Mouse (Mus musculus) heart, embryonic 11.5 days (tissue): ENCODE data around the gene Slc25a53. TPM values are rescaled to one million over a fixed set of nuclear protein-coding genes. Genes with fewer than 3 reads are reported as not detected.
A peak's percentile ranks its signal among the peaks of the same experiment; 100 is the strongest.

ENCODE experiments used
- ATAC-seq: fragments of 200-750 bp; cut with Nextera tagmentation; replicated peaks from 2 replicates; pipeline ENCODE4 v1.8.0; 2017; ENCODE audit warnings: moderate library complexity; ENCODE audit not compliant: insufficient number of reproducible peaks, low FRiP score, low TSS enrichment
- H3K27ac ChIP-seq: fragments of 300-500 bp; sonication (generic); 2 replicates; pipeline ENCODE4 v1.5.1; 2014; ENCODE audit warnings: mild to moderate bottlenecking, low read depth, low read length
- H3K27me3 ChIP-seq: fragments of 300-500 bp; sonication (generic); 2 replicates; pipeline ENCODE4 v1.6.1; 2014; ENCODE audit warnings: mild to moderate bottlenecking, low read length, mixed read lengths; ENCODE audit not compliant: control insufficient read depth, insufficient read depth
- H3K36me3 ChIP-seq: fragments of 300-500 bp; sonication (generic); 2 replicates; pipeline ENCODE4 v1.6.1; 2014; ENCODE audit warnings: mild to moderate bottlenecking, low read length, moderate library complexity, mixed read lengths; ENCODE audit not compliant: control insufficient read depth, insufficient read depth
- H3K4me1 ChIP-seq: fragments of 300-500 bp; sonication (generic); 2 replicates; pipeline ENCODE4 v1.6.1; 2014; ENCODE audit warnings: low read length; ENCODE audit not compliant: control insufficient read depth, insufficient read depth
- H3K4me2 ChIP-seq: fragments of 300-500 bp; sonication (generic); 2 replicates; pipeline ENCODE4 v1.6.1; 2014; ENCODE audit warnings: mild to moderate bottlenecking, moderate library complexity
- H3K4me3 ChIP-seq: fragments of 300-500 bp; sonication (generic); 2 replicates; pipeline ENCODE4 v1.5.1; 2014; ENCODE audit warnings: low read depth, low read length
- H3K9ac ChIP-seq: fragments of 300-500 bp; sonication (generic); 2 replicates; pipeline ENCODE4 v1.6.1; 2014; ENCODE audit warnings: mild to moderate bottlenecking, low read depth, low read length, moderate library complexity
- H3K9me3 ChIP-seq: fragments of 300-500 bp; sonication (generic); replicated peaks from 2 replicates; pipeline ENCODE4 v1.6.1; 2016; ENCODE audit warnings: low read length; ENCODE audit not compliant: control insufficient read depth
- WGBS: fragments of 180-500 bp; shearing (Covaris S2); extraction: QIAGEN DNeasy Blood & Tissue Kit; methylation state at CpG from one replicate; pipeline ENCODE4 v1.1.7; 2014; ENCODE audit not compliant: insufficient replicate concordance; 5-methylcytosine and 5-hydroxymethylcytosine counted together
- polyA plus RNA-seq: library from polyadenylated mRNA; unstranded; fragments of >200 nt; fragmentation: Nextera tagmentation; extraction: Ambion mirVana; gene quantifications from 2 replicates; pipeline ENCODE4 v1.2.1, GENCODE M21; 2014

Gene Slc25a53
- polyA plus RNA-seq: 4.9 and 5.5 TPM in 2 replicates

- Histone ChIP-seq H3K9me3 (no peaks in the 10 kb centered on the region), H3K4me3 (peak within 1 kb of the TSS; percentile 49), H3K36me3 (no peaks in the 10 kb centered on the region), H3K27ac (peak within 1 kb of the TSS; percentile 85; the same call in 1 of the 2 replicates), H3K27me3 (no peaks in the 10 kb centered on the region), H3K9ac (peak within 1 kb of the TSS; percentile 76), H3K4me2 (peak within 1 kb of the TSS; percentile 62), H3K4me1 (no peaks in the 10 kb centered on the region)
- whole genome bisulfite sequencing: 25% methylated on average over 30 of the region's 31 CpGs
- peak; percentile 88 for ATAC-seq
Observed at GRCm38 (mm10) chrX:137038000-137038483, at the start of gene Slc25a53. Slc25a53 (minus strand) TSS chrX:137038302.

- Histone ChIP-seq H3K27ac (no peak overlapping the region), H3K9ac (no peak overlapping the region), H3K4me1 (no peaks in the 10 kb centered on the region), H3K4me3 (no peak overlapping the region), H3K9me3 (no peaks in the 10 kb centered on the region), H3K27me3 (no peaks in the 10 kb centered on the region), H3K36me3 (no peaks in the 10 kb centered on the region), H3K4me2 (no peak overlapping the region)
- ATAC-seq: no peak
- 79% methylated on average over 9 of the region's 9 CpGs for WGBS
Observed at GRCm38 (mm10) chrX:137063202-137063601, 25.1 kb upstream of the Slc25a53 start.

GRCm38 (mm10) chrX:137049425-137050225 is 11.5 kb upstream of the Slc25a53 start, which contains the start of gene Fam199x:
Fam199x (plus strand) TSS chrX:137049594.
- Histone ChIP-seq H3K36me3 (no peaks in the 10 kb centered on the region), H3K4me3 (peak within 1 kb of the TSS; percentile 66), H3K27ac (peak within 1 kb of the TSS; percentile 50; the same call in 1 of the 2 replicates), H3K9ac (peak within 1 kb of the TSS; percentile 78), H3K27me3 (no peaks in the 10 kb centered on the region; the same call in 1 of the 2 replicates), H3K4me1 (no peaks in the 10 kb centered on the region), H3K4me2 (peak within 1 kb of the TSS; percentile 69), H3K9me3 (no peaks in the 10 kb centered on the region)
- peak; percentile 90 for ATAC-seq
- WGBS: 12% methylated on average over 52 of the region's 62 CpGs

- peak overlapping the region; percentile 78; the same call in 1 of the 2 replicates for H3K9ac ChIP-seq
- ATAC-seq: no peak; the same call in 1 of the 2 replicates
- no peaks in the 10 kb centered on the region for H3K4me1 ChIP-seq
- 14% methylated on average over 11 of the region's 11 CpGs for WGBS
- no peaks in the 10 kb centered on the region for H3K9me3 ChIP-seq
- peak overlapping the region; percentile 69 for H3K4me2 ChIP-seq
- peak overlapping the region; percentile 66 for H3K4me3 ChIP-seq
- H3K36me3 ChIP-seq: no peaks in the 10 kb centered on the region
- H3K27me3 ChIP-seq: no peaks in the 10 kb centered on the region; the same call in 1 of the 2 replicates
- H3K27ac ChIP-seq: no peak overlapping the region
Observed at GRCm38 (mm10) chrX:137049060-137049424, 10.9 kb upstream of the Slc25a53 start.

GRCm38 (mm10) chrX:137038502-137038901 is 400 bp upstream of the Slc25a53 start:
- 31% methylated on average over 7 of the region's 7 CpGs for WGBS
- no peaks in the 10 kb centered on the region for H3K9me3 ChIP-seq
- peak overlapping the region; percentile 58 for H3K4me2 ChIP-seq
- no peaks in the 10 kb centered on the region for H3K27me3 ChIP-seq
- peak overlapping the region; percentile 85; the same call in 1 of the 2 replicates for H3K27ac ChIP-seq
- no peaks in the 10 kb centered on the region for H3K4me1 ChIP-seq
- no peak for ATAC-seq
- H3K4me3 ChIP-seq: peak overlapping the region; percentile 49
- peak overlapping the region; percentile 76 for H3K9ac ChIP-seq
- H3K36me3 ChIP-seq: no peaks in the 10 kb centered on the region

GRCm38 (mm10) chrX:137037470-137037999 is 567 bp downstream of the Slc25a53 start:
- peak overlapping the region; percentile 49 for H3K4me3 ChIP-seq
- 14% methylated on average over 12 of the region's 12 CpGs for WGBS
- peak overlapping the region; percentile 76 for H3K9ac ChIP-seq
- no peaks in the 10 kb centered on the region for H3K9me3 ChIP-seq
- H3K36me3 ChIP-seq: no peaks in the 10 kb centered on the region
- H3K4me2 ChIP-seq: peak overlapping the region; percentile 62
- H3K4me1 ChIP-seq: no peaks in the 10 kb centered on the region
- no peak for ATAC-seq
- H3K27ac ChIP-seq: no peak overlapping the region
- H3K27me3 ChIP-seq: no peaks in the 10 kb centered on the region

- ATAC-seq: no peak
- 68% methylated on average over 4 of the region's 4 CpGs for WGBS
- Histone ChIP-seq H3K27ac (no peak overlapping the region), H3K9me3 (no peaks in the 10 kb centered on the region), H3K4me1 (no peaks in the 10 kb centered on the region), H3K4me3 (no peak overlapping the region), H3K4me2 (no peak overlapping the region), H3K27me3 (no peaks in the 10 kb centered on the region), H3K9ac (no peak overlapping the region), H3K36me3 (no peaks in the 10 kb centered on the region)
Observed at GRCm38 (mm10) chrX:137034322-137034721, 3.8 kb downstream of the Slc25a53 start.

GRCm38 (mm10) chrX:137031726-137032125 is 6.4 kb downstream of the Slc25a53 start:
- Histone ChIP-seq H3K4me3 (no peak overlapping the region), H3K4me2 (no peak overlapping the region), H3K9me3 (no peaks in the 10 kb centered on the region), H3K36me3 (no peaks in the 10 kb centered on the region), H3K27me3 (no peaks in the 10 kb centered on the region), H3K9ac (no peak overlapping the region), H3K27ac (no peak overlapping the region), H3K4me1 (no peaks in the 10 kb centered on the region)
- WGBS: 81% methylated on average over 5 of the region's 5 CpGs
- no peak for ATAC-seq
